Mouse (Mus musculus): ENCODE results near the gene Gm10778.

- TF ChIP-seq POLR2A (IDR thresholded peaks at IDR 0.05; ENCODE audit: insufficient read depth, low read length) (no peak), EP300 (IDR thresholded peaks at IDR 0.05; ENCODE audit: insufficient read depth, low read depth, low read length) (no peak)
These were observed 6.0 kb upstream of the Gm10778 start for GRCm38 (mm10) chr10:81642648-81643448.
